9 mouse cellular contexts compared by ENCODE assay signal in genomic region chr9:57639661-57640328, GRCm38 (mm10). TPM values are rescaled to one million over a fixed set of nuclear protein-coding genes. Genes with fewer than 3 reads are reported as not detected.
DNase-seq lines count a peak whose midpoint lies in the region; ATAC-seq and TF ChIP-seq lines count a peak whose summit lies in the region.
"Had no signal": no experiment of that assay in that cellular context is flagged by ENCODE, and none has a peak within 500 bp of the region (broad histone marks: within the 10 kb centered on the region; RNA-seq: fewer than 3 reads in every experiment).

No protein-coding gene starts in this region.

- peak overlapping the region; percentile 40 for H3K4me2 ChIP-seq in hindbrain, embryonic 13.5 days
- H3K4me2 ChIP-seq in midbrain, embryonic 13.5 days (replicated peaks) = peak overlapping the region; percentile 38

- no peak for DNase-seq in kidney, adult 2 months
- DNase-seq in kidney, postnatal 25 days = no peak
- no peak for DNase-seq in urinary bladder, postnatal 25 days (ENCODE audit: low spot score)
- no peak for DNase-seq in layer of hippocampus, adult 9-11 months
- DNase-seq in cerebellum, adult 8-10 months = no peak

- H3K9ac ChIP-seq in hindbrain, embryonic 13.5 days = peak overlapping the region; percentile 55
- H3K9ac ChIP-seq in midbrain, embryonic 13.5 days (replicated peaks) = peak overlapping the region; percentile 44

- no peak for TF ChIP-seq CTCF in kidney, adult 2 months (conservative IDR thresholded peaks at IDR 0.05; ENCODE audit: insufficient read depth, insufficient read length, low read depth, low read length)
- no peak for TF ChIP-seq CTCF in bone marrow, adult 2 months (IDR thresholded peaks at IDR 0.05; ENCODE audit: control insufficient read depth, insufficient read depth, low read length)

- no peak for TF ChIP-seq POLR2A in kidney, adult 2 months (IDR thresholded peaks at IDR 0.05; ENCODE audit: low read depth, low read length)
- no peak for TF ChIP-seq POLR2A in bone marrow, adult 2 months (IDR thresholded peaks at IDR 0.05; ENCODE audit: borderline replicate concordance, control insufficient read depth, low read depth, low read length)

- peak overlapping the region; percentile 62 for H3K27ac ChIP-seq in kidney, adult 2 months (ENCODE audit: insufficient read depth, low read depth, low read length)
- peak overlapping the region; percentile 92 for H3K27ac ChIP-seq in bone marrow, adult 2 months (ENCODE audit: control insufficient read depth, insufficient read depth, low read depth, low read length, poor library complexity)
- H3K27ac ChIP-seq in hindbrain, embryonic 13.5 days = peak overlapping the region; percentile 56
- peak overlapping the region; percentile 59 for H3K27ac ChIP-seq in midbrain, embryonic 13.5 days

- H3K36me3 ChIP-seq in kidney, adult 2 months (ENCODE audit: control insufficient read depth, insufficient read depth, low read length) = no peaks in the 10 kb centered on the region
- peaks cover 11% of the 10 kb centered on the region for H3K36me3 ChIP-seq in hindbrain, embryonic 13.5 days
- H3K36me3 ChIP-seq in midbrain, embryonic 13.5 days = peaks cover 15% of the 10 kb centered on the region

- ATAC-seq in hindbrain, embryonic 13.5 days (ENCODE audit: low FRiP score) = no peak
- no peak for ATAC-seq in midbrain, embryonic 13.5 days

- H3K4me1 ChIP-seq in kidney, adult 2 months (ENCODE audit: control insufficient read depth, insufficient read depth, low read length) = peaks cover 59% of the 10 kb centered on the region
- H3K4me1 ChIP-seq in bone marrow, adult 2 months (ENCODE audit: control insufficient read depth, insufficient read depth, low read length) = peaks cover 32% of the 10 kb centered on the region
- peaks cover 84% of the 10 kb centered on the region for H3K4me1 ChIP-seq in hindbrain, embryonic 13.5 days (replicated peaks)
- peaks cover 77% of the 10 kb centered on the region for H3K4me1 ChIP-seq in midbrain, embryonic 13.5 days (replicated peaks)

- no peaks in the 10 kb centered on the region for H3K27me3 ChIP-seq in kidney, adult 2 months (replicated peaks; ENCODE audit: control insufficient read depth, insufficient read depth, low read length)
- H3K27me3 ChIP-seq in hindbrain, embryonic 13.5 days = no peaks in the 10 kb centered on the region
- no peaks in the 10 kb centered on the region for H3K27me3 ChIP-seq in midbrain, embryonic 13.5 days
- H3K27me3 ChIP-seq: Patski had no signal

- H3K9me3 ChIP-seq in hindbrain, embryonic 13.5 days = no peaks in the 10 kb centered on the region
- H3K9me3 ChIP-seq in midbrain, embryonic 13.5 days = no peaks in the 10 kb centered on the region

- 53% methylated on average over 5 of the region's 5 CpGs for WGBS in kidney, adult 2 months
- 19% methylated on average over 5 of the region's 5 CpGs for WGBS in bone marrow, adult 2 months
- 72% methylated on average over 5 of the region's 5 CpGs for WGBS in hindbrain, embryonic 13.5 days
- WGBS in midbrain, embryonic 13.5 days = 69% methylated on average over 5 of the region's 5 CpGs

- no peak overlapping the region for H3K4me3 ChIP-seq in kidney, adult 2 months (ENCODE audit: insufficient read depth, low read depth, low read length)
- H3K4me3 ChIP-seq in bone marrow, adult 2 months (replicated peaks; ENCODE audit: control insufficient read depth, low read depth, low read length) = peak overlapping the region; percentile 24
- H3K4me3 ChIP-seq in hindbrain, embryonic 13.5 days = peak overlapping the region; percentile 6; the same call in 1 of the 2 replicates
- H3K4me3 ChIP-seq in midbrain, embryonic 13.5 days (replicated peaks) = peak overlapping the region; percentile 13; the same call in 1 of the 2 replicates

RNA-seq across cellular contexts. Expression of gene Csk, which starts 13.6 kb away (rescaled TPM):
- 30.9 and 42.4 TPM in 2 replicates for polyA plus RNA-seq in kidney, adult 2 months (2012; rRNA removed)
- 45.4 and 99.8 TPM in 2 replicates for polyA plus RNA-seq in bone marrow, adult 2 months (2011; ENCODE audit: insufficient read depth, insufficient read length, low replicate concordance, missing spikeins)
- 43.6 and 45.0 TPM in 2 replicates for polyA plus RNA-seq in hindbrain, embryonic 13.5 days (2015; fragmentation: Nextera tagmentation; extraction: Ambion mirVana)
- polyA plus RNA-seq in midbrain, embryonic 13.5 days (2015; fragmentation: Nextera tagmentation; extraction: Ambion mirVana) = 35.9 and 41.9 TPM in 2 replicates

RNA-seq across cellular contexts. Expression of gene Lman1l, which starts 19.2 kb away (rescaled TPM):
- 0.08 TPM in 1 of 2 replicates, not detected in the other for polyA plus RNA-seq in kidney, adult 2 months (2012; rRNA removed)
- 0.65 TPM in 1 of 2 replicates, not detected in the other for polyA plus RNA-seq in bone marrow, adult 2 months (2011; ENCODE audit: insufficient read depth, insufficient read length, low replicate concordance, missing spikeins)
- polyA plus RNA-seq in hindbrain, embryonic 13.5 days (2015; fragmentation: Nextera tagmentation; extraction: Ambion mirVana) = not detected in 2 replicates
- polyA plus RNA-seq in midbrain, embryonic 13.5 days (2015; fragmentation: Nextera tagmentation; extraction: Ambion mirVana) = not detected in 2 replicates

RNA-seq across cellular contexts. Expression of gene Cplx3, which starts 33.7 kb away (rescaled TPM):
- 0.42 and 0.47 TPM in 2 replicates for polyA plus RNA-seq in kidney, adult 2 months (2012; rRNA removed)
- polyA plus RNA-seq in bone marrow, adult 2 months (2011; ENCODE audit: insufficient read depth, insufficient read length, low replicate concordance, missing spikeins) = not detected in 2 replicates
- polyA plus RNA-seq in hindbrain, embryonic 13.5 days (2015; fragmentation: Nextera tagmentation; extraction: Ambion mirVana) = 0.21 and 0.48 TPM in 2 replicates
- polyA plus RNA-seq in midbrain, embryonic 13.5 days (2015; fragmentation: Nextera tagmentation; extraction: Ambion mirVana) = 2.2 and 3.3 TPM in 2 replicates

RNA-seq across cellular contexts. Expression of gene Cyp1a2, which starts 43.7 kb away (rescaled TPM):
- polyA plus RNA-seq in kidney, adult 2 months (2012; rRNA removed) = 0.07 TPM in 1 of 2 replicates, not detected in the other
- 1.5 and 9.3 TPM in 2 replicates for polyA plus RNA-seq in bone marrow, adult 2 months (2011; ENCODE audit: insufficient read depth, insufficient read length, low replicate concordance, missing spikeins)
- not detected in 2 replicates for polyA plus RNA-seq in hindbrain, embryonic 13.5 days (2015; fragmentation: Nextera tagmentation; extraction: Ambion mirVana)
- not detected in 2 replicates for polyA plus RNA-seq in midbrain, embryonic 13.5 days (2015; fragmentation: Nextera tagmentation; extraction: Ambion mirVana)
- polyA plus RNA-seq: Patski had no signal

RNA-seq across cellular contexts. Expression of gene Cyp1a1, which starts 47.9 kb away (rescaled TPM):
- polyA plus RNA-seq in kidney, adult 2 months (2012; rRNA removed) = 0.97 and 1.0 TPM in 2 replicates
- polyA plus RNA-seq in bone marrow, adult 2 months (2011; ENCODE audit: insufficient read depth, insufficient read length, low replicate concordance, missing spikeins) = not detected in 2 replicates
- 0.09 and 0.12 TPM in 2 replicates for polyA plus RNA-seq in hindbrain, embryonic 13.5 days (2015; fragmentation: Nextera tagmentation; extraction: Ambion mirVana)
- not detected in 2 replicates for polyA plus RNA-seq in midbrain, embryonic 13.5 days (2015; fragmentation: Nextera tagmentation; extraction: Ambion mirVana)
- polyA plus RNA-seq: Patski had no signal
